Mouse (Mus musculus): ENCODE measurements around the gene Tnr.

Gene Tnr

DNA sequence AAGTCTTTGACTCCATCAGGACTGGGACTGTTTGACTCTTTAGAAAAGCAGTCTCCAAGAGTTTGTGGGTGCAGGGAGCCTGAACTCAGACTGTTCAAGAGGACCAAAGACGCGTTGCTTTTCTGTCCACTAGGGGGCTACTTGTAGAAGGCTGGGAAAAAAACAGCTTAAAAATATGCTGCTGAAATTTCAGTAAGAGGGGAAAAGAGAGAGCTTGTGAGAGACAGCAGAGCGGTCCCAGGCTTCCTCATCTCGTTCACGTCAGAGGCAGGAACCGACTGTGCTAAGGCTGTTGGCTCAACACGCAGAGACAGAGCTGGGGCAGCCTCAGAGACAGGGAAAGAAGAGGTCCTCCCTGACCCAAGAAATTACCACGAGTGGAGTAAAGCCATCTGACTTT lies at the start of gene Tnr:
TSS of gene Tnr (plus strand) at position 192 of the 400 bp plus-strand sequence.
- DNase-seq, result peak; percentile 18

DNA sequence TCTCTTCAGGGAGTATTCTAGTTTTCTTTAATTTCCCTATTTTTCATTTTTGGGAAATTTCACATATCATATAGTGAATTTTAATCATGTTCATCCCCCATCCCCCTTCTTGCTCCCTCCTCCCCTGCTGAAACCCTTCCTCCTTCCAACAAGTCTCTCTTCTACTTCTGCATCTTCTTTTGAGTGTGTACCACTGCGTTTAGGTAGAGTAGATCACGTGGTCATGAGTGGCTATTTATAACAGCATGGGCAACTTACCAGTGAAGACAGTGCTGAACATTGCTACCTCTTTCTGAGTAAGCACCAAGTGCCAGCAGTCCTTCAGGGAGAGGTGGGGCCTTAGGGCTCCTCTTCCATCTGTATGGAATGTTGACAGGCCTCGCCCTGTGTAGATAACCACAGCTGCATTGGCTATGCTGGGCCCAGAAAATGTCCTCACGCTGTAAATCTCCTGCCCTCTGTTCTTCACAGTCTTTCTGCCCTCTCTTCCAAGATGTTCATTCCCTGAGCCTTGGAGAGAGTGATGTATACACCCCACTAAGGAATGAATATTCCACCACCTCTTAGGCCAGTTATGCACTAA lies 33.6 kb upstream of the Tnr start:
- no peak for DNase-seq

DNA sequence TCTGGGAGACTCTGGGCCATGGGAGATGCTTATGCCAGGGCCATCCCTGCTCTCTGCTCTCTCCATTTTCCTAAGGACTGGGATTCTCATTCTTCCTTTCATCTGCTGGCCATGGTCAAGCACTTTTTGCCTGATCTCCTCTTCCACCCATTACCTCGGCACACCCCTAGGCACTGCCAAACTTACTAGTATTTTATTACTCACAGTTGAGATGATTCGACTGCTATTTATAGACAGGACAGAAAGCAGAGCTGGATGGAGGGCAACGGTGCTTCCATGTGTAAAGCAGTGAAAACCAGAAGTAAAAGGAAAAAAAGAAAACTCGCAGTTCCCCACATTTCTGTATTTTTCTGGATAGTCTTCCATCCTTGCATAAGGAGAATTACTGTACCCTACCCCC lies 31.0 kb upstream of the Tnr start:
- DNase-seq, result no peak

DNA sequence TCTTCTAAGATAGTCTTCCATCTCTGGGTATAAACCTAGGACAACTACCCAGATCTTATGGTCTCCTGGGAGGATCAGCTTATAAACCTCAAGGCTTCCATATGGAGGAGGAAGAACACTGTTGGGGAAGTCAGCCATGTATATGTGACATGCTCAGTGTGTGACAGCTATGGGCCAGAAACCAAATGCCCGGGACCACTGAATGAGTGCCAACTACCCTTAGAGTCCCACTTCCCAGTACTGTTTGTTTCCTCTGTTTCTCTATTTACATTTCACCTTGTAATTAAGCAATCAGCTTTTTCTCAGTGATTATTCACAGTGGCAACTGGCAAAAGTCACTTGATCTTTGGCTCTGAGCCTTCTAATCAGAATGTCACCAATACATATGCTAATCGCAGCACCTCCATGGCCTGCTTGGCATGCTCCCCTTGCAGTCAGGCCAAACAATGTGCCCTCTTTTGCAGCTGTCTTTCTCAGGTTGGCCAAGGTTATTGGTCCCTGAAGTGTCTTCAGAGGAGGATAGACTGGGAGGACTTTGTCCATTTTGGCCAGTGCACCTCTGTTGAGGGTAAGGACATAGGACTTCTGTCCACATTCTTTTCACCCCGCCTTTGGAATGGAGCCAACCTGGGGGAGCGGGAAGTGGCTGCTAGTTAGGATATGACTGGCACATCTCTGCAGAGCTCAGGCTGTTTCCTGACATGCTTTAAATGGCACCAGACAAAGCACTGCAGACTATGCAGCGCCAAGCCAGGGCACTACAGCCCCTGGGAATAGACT lies 29.7 kb upstream of the Tnr start:
- DNase-seq, result peak; percentile 11

DNA sequence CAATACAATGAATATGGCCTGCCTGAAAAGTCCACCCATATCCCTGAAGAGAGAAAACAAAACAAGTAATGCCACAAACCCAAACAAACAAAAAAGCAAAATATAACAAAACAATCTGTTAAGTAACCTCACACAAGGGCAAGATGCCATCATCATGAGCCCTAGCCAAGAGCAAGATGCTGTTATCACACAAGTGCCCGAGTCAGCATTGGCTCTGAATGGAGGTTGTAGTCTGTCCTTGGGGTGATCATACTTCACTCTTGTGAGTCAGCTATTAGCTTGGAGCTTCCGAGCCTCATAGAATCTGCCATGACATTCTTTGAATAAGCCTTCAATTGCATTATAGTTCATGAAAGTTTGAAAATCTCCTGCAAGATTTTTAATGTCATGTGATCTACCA lies 25.3 kb upstream of the Tnr start:
- DNase-seq, result no peak

DNA sequence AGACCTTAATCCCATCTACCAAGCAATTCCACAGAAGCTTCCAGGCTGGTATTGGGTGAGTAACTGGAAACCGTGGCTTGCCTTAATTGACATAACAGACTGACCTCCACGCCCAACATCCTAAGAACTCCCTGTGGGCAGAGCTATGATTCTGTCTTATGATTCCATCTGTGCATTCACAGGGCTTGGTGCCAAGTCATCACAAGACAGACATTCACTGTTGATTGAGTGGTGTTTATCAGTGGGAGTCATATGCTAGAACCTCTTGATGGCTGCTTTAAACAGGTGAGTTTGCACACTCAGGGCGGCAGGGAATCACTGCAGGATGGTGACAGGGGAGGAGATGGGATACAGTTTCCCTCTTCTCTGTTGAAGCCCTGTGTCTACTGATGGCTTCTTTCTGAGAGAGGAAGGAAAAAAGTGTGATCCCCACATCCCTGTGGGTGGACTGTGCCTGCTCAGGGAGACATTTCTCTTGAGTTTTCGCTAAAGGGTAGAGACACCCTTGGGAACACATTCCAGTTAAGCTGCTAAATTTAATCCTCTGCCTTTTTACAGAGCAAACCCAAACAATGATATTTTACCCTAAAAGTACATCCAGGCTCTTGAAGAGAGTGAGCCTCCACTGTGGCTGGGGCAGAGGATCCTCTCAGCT lies 23.6 kb upstream of the Tnr start:
- no peak for DNase-seq

DNA sequence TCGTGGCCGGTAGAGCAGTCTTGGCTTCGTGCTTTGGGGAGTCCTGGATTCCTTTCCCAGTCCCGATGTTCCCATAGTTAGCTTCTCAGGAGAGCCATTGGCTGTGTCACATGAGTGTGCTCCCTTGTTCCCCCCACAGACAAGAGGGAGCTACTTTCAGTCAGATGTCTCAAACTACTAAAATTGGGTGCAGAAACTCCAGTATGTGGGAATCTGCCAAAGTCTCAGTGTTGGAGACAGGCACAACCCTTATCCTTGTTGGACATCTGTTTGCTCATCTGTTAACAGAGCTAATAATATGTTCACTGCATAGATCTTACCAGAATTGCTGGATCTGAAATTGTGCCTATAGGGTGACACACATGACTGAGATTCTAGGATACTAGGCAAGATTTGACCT lies 21.7 kb upstream of the Tnr start:
- DNase-seq, result no peak

DNA sequence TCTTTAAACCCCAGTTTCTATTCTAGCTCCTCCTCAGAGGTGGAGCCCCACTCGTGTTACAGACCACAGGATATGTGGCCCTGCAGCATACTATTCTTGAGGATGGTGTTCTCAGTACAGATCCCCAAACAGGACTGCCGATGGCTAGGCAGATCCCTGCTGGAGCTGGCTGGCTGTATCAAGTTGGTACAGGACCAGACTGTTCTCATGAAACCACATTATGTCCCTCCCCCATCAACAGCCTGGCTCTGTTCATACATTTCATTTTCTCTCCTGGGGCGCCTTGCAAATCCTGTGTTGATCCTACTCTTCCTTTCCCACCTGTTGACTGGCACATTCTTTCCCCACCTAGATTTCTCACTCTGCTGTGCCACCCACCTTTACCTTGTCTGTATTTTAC lies 12.9 kb upstream of the Tnr start:
- DNase-seq, result no peak

DNA sequence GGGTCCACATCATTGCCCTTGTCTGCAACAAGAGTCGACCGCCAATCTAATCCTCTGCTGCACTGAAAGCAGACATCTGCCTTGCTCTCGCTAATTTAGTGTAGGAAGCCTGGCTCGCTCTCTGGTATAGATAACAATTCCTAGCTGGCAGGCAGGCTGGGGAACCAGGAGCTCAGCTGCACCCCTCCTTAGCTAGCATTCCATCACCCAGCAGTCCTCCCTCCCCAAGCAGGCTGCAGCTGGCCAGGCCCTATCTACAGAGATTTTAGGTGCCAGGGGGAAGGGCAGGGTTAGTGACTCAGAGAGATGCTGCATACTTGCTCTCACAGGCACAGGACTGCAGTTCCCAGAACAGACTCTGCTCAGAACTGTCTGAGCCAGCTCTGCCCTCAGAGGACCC lies 5.9 kb upstream of the Tnr start:
- no peak for DNase-seq

DNA sequence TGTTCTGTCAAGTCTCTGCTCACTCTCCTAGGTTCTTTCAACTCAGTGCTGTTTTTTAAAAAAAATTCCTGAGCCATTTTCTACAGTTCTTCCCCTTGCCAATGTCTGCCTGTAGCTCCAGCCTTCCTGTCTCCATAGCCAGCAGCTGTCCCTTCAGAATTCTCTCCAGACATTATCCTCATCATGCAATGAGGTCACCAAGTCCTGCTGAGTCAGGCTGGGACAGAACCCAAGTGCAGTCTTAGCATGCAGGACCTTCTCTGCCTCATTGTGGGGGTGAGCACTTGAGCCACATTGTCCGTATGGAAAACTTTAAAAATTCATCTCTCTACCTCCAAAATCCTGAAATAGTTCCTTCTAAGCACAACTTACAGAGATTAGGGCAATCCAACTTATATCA lies 4.4 kb upstream of the Tnr start:
- no peak for DNase-seq

DNA sequence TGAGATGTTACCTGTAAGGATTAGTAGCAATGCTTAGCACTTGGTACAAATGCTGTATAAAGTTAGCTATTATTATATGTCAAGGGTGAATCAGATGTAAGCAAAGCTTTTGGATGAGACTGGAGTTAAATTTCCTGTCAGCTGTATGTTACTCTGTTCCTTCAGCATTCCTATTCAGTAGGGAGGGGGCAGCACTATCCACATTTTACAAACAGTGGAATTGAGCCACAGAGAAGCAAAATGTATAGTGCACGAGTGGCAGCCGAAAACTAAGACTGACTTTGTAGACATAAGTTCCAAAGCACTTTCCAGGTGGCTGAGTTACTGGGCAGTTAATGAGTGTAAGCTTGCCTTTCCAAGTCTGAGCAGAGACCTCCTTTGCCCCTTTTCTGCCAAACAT lies 500 bp upstream of the Tnr start:
- no peak for DNase-seq

DNA sequence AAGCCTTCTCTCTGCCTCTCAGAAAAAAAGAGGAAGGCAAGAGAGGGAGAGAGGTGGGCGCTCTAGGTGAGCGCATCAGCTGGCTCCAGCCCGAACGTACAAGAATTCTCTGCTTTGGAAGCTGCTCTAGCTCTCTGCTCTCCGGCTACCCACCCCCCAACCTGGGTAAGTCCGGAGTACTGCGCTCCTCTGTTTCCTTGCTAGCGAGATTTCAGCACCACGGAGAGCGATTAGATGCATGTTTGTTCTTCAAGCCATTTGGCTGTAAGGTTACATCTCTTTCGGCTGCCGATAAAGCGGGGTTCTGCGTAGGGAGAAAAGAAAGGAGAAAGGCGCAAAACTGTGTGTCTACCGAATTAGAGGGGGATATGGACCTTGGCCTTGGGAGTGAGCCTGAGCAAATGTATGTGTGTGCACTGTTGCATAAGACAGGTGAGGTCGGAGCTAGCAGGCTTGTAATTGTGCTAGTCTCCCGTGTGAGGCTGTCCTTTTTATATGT lies 531 bp downstream of the Tnr start:
- peak; percentile 46 for DNase-seq

DNA sequence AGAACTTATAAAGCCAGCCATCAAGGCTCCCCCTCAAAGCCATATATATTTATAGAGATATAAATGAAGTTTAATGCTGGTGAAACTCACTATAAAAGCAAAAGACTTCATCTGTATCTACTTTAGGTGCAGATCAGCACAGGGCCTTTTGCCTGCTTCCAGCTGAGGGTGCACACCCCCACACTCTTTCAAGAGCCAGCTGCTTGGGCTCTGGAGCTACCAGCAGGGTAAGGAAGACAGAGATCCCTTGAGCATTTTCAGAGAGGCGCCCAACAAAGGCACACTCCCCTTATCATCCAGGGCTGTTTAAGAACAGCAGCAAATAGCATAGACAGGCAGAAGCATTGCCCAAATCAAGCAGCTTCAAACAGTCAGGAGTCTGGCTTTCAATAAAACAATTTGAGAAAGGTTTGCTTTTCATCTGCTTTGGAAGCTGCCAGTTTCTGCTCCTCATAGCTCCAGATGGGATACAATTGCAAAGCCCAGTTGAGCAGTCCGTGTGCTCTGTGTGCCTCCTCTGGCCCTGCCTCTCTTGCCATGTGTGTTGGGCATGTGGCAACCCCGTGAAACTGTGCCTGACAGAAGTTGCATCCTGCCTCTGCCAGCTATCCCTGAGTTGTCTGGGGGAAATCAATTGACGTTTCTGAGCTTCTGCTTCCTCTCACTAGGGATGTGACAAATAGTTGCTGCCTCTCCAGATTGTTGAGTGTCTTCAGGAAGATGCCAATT lies 9.4 kb downstream of the Tnr start:
- DNase-seq, result no peak

DNA sequence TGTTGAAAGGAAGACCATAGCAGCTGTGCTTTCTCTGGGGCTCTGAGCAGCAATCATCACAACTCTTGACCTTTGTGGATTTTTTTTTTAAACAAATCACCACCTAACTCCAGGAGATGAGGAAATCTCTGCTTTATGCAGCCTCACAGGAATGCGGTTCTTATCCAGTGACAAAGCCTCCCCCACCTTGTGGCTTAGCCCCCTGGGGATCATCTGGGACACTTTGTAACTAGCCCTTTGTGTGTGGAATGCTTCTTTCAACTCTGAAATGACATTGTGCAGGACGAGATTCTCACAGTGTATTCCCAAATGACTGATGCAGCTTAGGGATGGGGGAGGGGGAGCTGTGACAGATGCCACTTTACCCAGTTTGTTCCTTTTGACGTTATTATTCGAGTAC lies 12.0 kb downstream of the Tnr start:
- no peak for DNase-seq

DNA sequence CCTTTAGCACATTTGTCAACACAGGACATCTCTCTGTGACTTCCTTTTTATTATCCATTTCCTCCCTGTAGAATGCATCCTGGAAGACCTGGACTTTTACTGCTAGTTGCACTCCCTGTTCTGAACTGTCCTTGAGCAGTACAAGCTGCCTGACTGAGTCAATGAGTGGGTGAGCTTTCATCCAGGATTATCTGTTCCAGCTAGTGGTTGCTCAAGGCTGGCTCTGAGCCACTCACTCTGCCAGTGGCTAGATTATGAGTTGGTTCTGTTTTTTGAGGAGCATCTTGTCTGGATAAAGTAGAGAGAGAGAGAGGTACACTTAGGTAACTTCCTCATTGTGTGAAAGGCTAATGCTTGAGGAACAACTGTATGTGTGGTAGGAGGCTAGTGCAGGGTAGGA lies 14.0 kb downstream of the Tnr start:
- DNase-seq, result no peak

DNA sequence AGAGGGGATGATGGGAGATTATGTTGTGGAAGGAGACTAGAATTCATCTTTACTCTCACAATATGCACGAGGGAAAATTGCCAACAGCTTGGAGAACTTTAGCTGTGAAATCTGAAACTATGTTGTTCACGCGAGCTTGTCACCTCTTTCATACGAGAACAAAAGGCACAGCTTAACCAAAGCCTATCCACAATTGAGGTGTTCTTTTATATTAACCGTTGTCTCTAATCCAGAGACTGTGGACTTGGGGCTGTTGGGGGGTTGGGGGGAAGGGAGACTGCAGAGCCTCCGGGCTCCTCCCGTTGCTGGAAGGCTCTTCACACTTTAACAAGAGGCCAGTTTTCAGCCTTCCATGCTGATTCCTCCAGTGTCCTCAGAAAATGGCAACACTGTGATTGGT lies 14.5 kb downstream of the Tnr start:
- DNase-seq, result no peak

DNA sequence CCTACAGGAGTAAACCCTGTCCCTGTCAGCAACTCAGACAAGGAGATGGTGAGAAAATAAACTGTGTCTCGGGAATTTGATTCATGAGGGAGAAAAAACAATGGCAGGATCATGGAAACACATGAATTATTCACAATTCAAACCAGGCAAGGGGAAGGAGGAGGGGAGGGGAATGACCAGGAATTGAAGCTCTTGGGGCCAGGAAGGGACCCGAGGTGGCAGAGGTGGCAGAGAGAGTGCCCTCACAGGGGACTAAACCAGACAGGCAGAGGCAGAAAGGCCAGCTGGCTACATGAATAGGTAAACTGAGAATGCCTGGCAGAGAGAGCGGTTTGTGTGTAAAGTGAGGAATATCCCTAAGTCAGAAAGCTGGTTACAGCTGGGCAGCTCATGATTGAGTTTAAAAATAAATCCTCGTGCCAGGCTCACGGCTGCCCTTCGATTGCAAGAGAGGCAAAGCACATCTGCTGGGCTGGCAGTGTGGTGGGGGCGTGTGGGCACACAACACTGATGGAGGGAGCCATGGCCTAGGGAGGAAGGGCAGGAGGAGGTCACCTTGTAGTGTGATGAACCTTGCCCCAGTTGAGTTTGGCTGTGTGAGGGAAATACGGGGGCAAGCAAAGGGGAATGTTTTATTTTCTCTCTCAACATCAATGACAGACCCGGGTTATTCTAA lies 22.0 kb downstream of the Tnr start:
- DNase-seq, result no peak

DNA sequence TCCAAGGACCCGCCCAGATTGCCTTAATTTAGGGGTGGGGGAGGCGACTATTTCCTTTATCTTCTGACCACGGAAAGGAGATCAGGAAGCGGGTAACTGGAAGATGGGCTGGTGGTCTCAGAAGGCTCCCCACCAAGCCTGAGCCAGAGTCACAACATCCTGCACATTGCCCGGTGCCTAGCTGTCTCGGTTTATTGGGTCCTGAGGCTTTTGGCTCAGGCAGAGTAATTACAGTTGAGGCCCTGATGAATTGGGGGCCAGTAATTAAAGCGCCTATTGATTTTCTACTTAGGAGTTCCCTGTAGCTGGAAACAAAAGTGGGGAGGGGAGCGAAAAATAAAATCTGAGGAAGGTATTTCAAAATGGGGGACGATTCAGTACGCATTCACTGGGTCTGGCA lies 27.5 kb downstream of the Tnr start:
- DNase-seq, result no peak

DNA sequence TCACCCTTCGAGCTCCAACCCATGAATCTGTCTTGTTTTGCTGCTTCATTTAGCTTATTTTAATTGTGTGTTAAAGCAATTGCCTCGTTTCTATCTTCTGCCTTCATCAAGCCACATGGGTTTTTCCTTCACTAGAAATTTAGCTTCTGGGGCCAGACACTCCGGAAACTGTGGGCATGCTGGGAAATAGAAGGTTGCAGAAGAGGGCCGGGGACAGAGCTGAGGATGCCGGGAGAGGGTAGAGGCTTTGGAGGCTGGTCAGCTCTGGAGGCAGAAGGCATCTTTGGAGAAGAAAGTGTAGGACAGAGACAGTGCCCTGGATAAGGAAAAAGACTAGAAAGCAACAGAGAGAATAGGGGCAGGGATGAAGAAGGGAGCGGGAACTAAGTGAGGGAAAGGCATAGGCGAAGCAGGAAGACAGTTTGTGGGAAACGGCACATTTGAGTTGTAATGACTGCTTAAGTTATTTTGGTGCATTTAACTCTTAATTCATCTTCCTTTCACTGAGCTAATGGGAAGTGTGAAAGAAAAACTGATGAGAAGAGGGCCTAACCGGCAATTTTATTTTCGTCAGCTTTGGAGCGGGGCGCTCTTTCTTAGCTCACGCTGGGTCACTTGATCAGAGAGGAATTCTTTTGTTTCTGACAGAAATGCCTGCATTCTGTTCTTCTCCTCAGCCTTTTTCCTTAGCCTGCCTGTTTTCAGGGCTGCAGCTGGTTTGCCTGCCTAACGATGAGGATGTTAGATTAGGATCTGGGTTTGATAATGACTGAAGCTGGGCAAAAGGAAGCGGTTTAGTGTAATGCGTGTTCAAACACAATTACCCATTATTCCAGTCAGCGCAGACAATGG lies 28.2 kb downstream of the Tnr start:
- DNase-seq, result no peak

DNA sequence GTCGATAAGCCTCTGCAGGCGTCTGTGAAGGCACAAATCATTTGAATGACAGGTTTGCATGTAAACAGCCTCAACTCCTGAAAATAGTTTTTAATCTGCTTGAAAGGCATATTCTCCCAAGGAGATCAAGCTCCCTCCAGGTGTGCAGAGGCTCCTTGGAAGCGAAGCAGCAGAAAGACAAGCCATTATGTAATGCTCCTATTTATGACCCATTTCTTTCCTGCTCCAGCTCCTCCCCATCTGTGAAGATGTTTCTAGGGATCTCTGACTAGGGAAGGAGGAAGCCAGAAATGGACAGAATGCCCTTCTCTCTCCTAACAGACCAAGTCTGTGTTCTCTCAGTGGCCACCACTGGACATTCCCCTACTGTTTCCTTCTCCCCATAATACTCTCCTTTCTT lies 38.0 kb downstream of the Tnr start:
- DNase-seq, result no peak

DNA sequence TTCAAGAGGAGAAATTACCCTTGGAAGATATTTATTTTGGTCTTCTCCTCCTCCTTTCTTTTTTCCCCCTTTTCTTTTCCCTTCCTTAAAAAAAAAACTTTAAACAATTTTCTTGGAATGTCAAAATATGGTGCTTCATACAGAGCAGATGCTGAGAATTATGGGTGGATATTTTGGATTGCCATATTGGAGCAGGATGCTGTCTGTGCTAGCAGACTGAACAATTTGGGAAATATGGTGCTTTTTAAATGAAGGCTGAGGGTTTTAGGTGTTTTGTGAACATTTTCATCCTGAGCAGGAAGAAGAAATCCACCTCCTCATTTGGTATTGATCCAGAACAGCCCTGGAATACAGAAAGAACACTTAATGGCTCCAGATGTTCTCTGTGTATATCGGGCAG lies 41.6 kb downstream of the Tnr start:
- DNase-seq, result no peak

DNA sequence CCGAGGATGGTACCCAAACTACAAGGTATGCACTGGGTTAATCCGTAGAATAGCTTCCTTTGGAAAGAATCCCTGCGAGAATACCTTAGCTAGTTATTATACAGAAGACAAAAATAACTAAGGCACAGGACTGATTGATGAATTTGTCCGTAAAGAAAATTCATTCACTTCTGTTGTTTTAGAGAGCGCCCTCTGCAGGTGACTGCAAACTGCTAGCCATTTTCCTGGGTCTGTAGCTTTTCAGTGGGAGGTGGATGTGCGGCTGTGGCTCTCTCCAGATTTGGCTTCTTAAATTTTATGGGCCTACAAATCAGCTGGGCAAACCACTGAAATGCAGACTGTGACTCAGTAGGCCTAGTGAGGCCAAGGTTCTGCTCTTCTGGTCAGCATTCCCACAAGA lies 42.5 kb downstream of the Tnr start:
- no peak for DNase-seq
